ENCODE assay signal across 9 mouse cellular contexts in the genomic region with DNA sequence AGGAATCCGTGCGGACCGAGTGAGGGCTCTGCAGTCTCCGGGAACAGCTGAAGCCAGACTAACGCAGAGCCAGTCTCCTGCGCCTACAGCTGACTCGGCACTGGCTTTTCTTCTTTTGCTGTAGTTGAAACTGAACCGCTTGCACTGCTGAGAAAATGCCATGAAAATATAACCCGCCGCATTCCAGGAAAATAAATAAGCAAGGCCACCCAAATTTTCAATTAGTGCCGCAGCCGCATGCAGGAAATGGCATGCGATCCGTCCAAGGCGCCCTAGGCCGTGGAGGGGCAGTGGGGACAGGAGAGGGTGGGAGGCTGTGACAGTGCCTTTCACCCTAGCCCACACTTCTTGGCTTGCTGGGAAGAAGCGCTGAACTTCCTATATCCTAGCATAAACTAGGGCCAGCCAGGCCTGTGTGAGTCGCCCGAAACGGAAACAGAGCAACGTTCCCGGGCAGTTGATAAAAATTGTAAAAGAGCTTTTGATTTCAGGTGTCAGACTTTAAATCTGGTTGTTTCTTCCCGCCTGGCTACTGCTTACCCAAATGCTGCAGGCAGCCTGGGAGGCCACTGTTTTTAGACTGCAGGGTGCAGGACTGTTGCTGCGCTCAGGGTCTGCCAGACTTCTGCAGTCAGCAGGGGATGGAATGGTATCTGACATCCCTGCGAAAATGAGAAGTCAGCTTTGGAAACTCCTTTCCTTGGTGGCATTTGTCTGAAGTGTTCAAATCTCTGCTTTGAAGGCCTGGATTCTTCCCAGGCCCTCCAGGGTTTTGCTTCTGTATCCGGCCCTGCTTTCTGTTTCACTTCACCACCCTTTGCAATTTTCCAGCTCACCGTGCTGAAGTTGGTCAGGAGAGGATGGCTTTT. TPM values are rescaled to one million over a fixed set of nuclear protein-coding genes. Genes with fewer than 3 reads are reported as not detected.
A peak's percentile ranks its signal among the peaks of the same experiment; 100 is the strongest.
DNase-seq lines count a peak whose midpoint lies in the region; ATAC-seq and TF ChIP-seq lines count a peak whose summit lies in the region.
"Had no signal": no experiment of that assay in that cellular context is flagged by ENCODE, and none has a peak within 500 bp of the region (broad histone marks: within the 10 kb centered on the region; RNA-seq: fewer than 3 reads in every experiment).

No protein-coding gene starts in this region.

- no peaks in the 10 kb centered on the region for H3K9me3 ChIP-seq in embryonic facial prominence, embryonic 12.5 days
- no peaks in the 10 kb centered on the region for H3K9me3 ChIP-seq in heart, embryonic 13.5 days
- H3K9me3 ChIP-seq in liver, embryonic 14.5 days (ENCODE audit: control insufficient read depth, low read length), result no peaks in the 10 kb centered on the region

- no peak for TF ChIP-seq POLR2A in myocyte (IDR thresholded peaks at IDR 0.05; ENCODE audit: insufficient read length, low read depth)

- no peaks in the 10 kb centered on the region for H3K36me3 ChIP-seq in embryonic facial prominence, embryonic 12.5 days
- H3K36me3 ChIP-seq in heart, embryonic 13.5 days, result no peaks in the 10 kb centered on the region
- H3K36me3 ChIP-seq in liver, embryonic 14.5 days (replicated peaks; ENCODE audit: control insufficient read depth, insufficient read depth, low read depth), result no peaks in the 10 kb centered on the region
- no peaks in the 10 kb centered on the region for H3K36me3 ChIP-seq in myocyte (ENCODE audit: control insufficient read depth, insufficient read depth)

- H3K27ac ChIP-seq in embryonic facial prominence, embryonic 12.5 days, result peak overlapping the region; percentile 59
- H3K27ac ChIP-seq in heart, embryonic 13.5 days (replicated peaks), result peak overlapping the region; percentile 30; the same call in 1 of the 2 replicates
- no peak overlapping the region for H3K27ac ChIP-seq in liver, embryonic 14.5 days

- 0 out of 2 replicates have a peak, but pooled peaks cover 2% of the 10 kb centered on the region for H3K27me3 ChIP-seq in embryonic facial prominence, embryonic 12.5 days
- H3K27me3 ChIP-seq in heart, embryonic 13.5 days (replicated peaks), result peaks cover 16% of the 10 kb centered on the region
- peaks cover 28% of the 10 kb centered on the region for H3K27me3 ChIP-seq in liver, embryonic 14.5 days (ENCODE audit: control insufficient read depth, insufficient read depth, low read length)
- peaks cover 35% of the 10 kb centered on the region for H3K27me3 ChIP-seq in myocyte (ENCODE audit: control insufficient read depth, insufficient read depth, insufficient read length)
- H3K27me3 ChIP-seq: Patski had no signal

- H3K9ac ChIP-seq in embryonic facial prominence, embryonic 12.5 days, result peak overlapping the region; percentile 42
- peak overlapping the region; percentile 76 for H3K9ac ChIP-seq in heart, embryonic 13.5 days
- H3K9ac ChIP-seq in liver, embryonic 14.5 days (replicated peaks), result no peak overlapping the region

- peak overlapping the region; percentile 27 for H3K4me3 ChIP-seq in embryonic facial prominence, embryonic 12.5 days
- peak overlapping the region; percentile 54 for H3K4me3 ChIP-seq in heart, embryonic 13.5 days
- H3K4me3 ChIP-seq in liver, embryonic 14.5 days (ENCODE audit: insufficient read depth in 1 of 2, low read depth in 2 of 2, low read length in 2 of 2), result peak overlapping the region; percentile 8 to 27
- no peak overlapping the region for H3K4me3 ChIP-seq in myocyte

- no peak for TF ChIP-seq CTCF in liver, embryonic 14.5 days (IDR thresholded peaks at IDR 0.05; ENCODE audit: low read depth)

- no peak for ATAC-seq in embryonic facial prominence, embryonic 12.5 days (ENCODE audit: insufficient number of reproducible peaks, insufficient read depth, low FRiP score, low TSS enrichment)
- no peak; the same call in 1 of the 2 replicates for ATAC-seq in heart, embryonic 13.5 days (ENCODE audit: extremely low read depth, insufficient number of reproducible peaks, low FRiP score, low TSS enrichment)
- ATAC-seq in liver, embryonic 14.5 days (ENCODE audit: insufficient read depth), result no peak
- ATAC-seq: Patski had no signal

- no peak for TF ChIP-seq EP300 in liver, embryonic 14.5 days (IDR thresholded peaks at IDR 0.05; ENCODE audit: low read depth)

- H3K4me2 ChIP-seq in embryonic facial prominence, embryonic 12.5 days (replicated peaks), result peak overlapping the region; percentile 49
- H3K4me2 ChIP-seq in heart, embryonic 13.5 days, result peak overlapping the region; percentile 83
- H3K4me2 ChIP-seq in liver, embryonic 14.5 days (ENCODE audit: low read depth), result peak overlapping the region; percentile 54
- peak overlapping the region; percentile 66 for H3K4me2 ChIP-seq in myocyte (ENCODE audit: low read depth)

- WGBS in embryonic facial prominence, embryonic 12.5 days, result 9% methylated on average over 27 of the region's 27 CpGs
- WGBS in heart, embryonic 13.5 days, result 7% methylated on average over 27 of the region's 27 CpGs
- 13% methylated on average over 27 of the region's 27 CpGs for WGBS in liver, embryonic 14.5 days (ENCODE audit: insufficient replicate concordance)

- peak; percentile 26 for DNase-seq in CD4-positive, CD25-positive, alpha-beta regulatory T cell, adult 2 months (ENCODE audit: low read depth, low spot score)
- peak; percentile 71 for DNase-seq in adrenal gland, postnatal 14 days
- peak; percentile 31 for DNase-seq in kidney, adult 9 months
- DNase-seq in liver, embryonic 14.5 days (ENCODE audit: low read depth in 3 of 3, low spot score in 3 of 3), result no peak
- DNase-seq in urinary bladder, postnatal 14 days (ENCODE audit: low spot score), result no peak

- H3K4me1 ChIP-seq in embryonic facial prominence, embryonic 12.5 days, result peaks cover 7% of the 10 kb centered on the region
- H3K4me1 ChIP-seq in heart, embryonic 13.5 days, result peaks cover 11% of the 10 kb centered on the region
- H3K4me1 ChIP-seq in liver, embryonic 14.5 days (replicated peaks; ENCODE audit: control insufficient read depth in 2 of 2, insufficient read depth in 2 of 2, low read length in 1 of 2), result peaks cover 0 to 2% of the 10 kb centered on the region in 2 experiments; a peak in 2 of 4 replicates

- no peaks in the 10 kb centered on the region for H3K79me2 ChIP-seq in myocyte (ENCODE audit: control insufficient read depth, insufficient read depth)

- no peak overlapping the region for H3ac ChIP-seq in myocyte (ENCODE audit: control insufficient read depth, insufficient read length)

TF ChIP-seq in myocyte, 11 proteins besides CTCF, POLR2A, EP300 and RAD21:
- TF ChIP-seq E2F4 (IDR thresholded peaks at IDR 0.05; ENCODE audit: insufficient read depth), result no peak
- TF ChIP-seq MYOG (IDR thresholded peaks at IDR 0.05; ENCODE audit: control insufficient read depth in 1 of 3, insufficient read depth in 1 of 3, insufficient read length in 2 of 3, low read depth in 2 of 3), result peak in 1 of 3 experiments; percentile 6

RNA-seq across cellular contexts. Expression of gene Gm5447, which starts 11.8 kb away (rescaled TPM):
- total RNA-seq in adrenal gland, postnatal 14 days (2021), result not detected in 2 replicates
- polyA plus RNA-seq in embryonic facial prominence, embryonic 12.5 days (2016; fragmentation: Nextera tagmentation; extraction: Ambion mirVana), result 0.17 and 0.27 TPM in 2 replicates
- not detected in 2 replicates for polyA plus RNA-seq in heart, embryonic 13.5 days (2015; fragmentation: Nextera tagmentation; extraction: Ambion mirVana)
- polyA plus RNA-seq in liver, embryonic 14.5 days (2012; rRNA removed), result not detected in 2 replicates
- not detected in 2 replicates for polyA plus RNA-seq in liver, embryonic 14.5 days (2014; fragmentation: Nextera tagmentation; extraction: Ambion mirVana)
- polyA plus RNA-seq in myocyte (2012; fragmentation: generic; extraction: Trizol), result not detected

RNA-seq across cellular contexts. Expression of gene Exoc2, which starts 11.9 kb away (rescaled TPM):
- total RNA-seq in adrenal gland, postnatal 14 days (2021), result 25.3 and 29.3 TPM in 2 replicates
- 40.8 and 41.5 TPM in 2 replicates for polyA plus RNA-seq in embryonic facial prominence, embryonic 12.5 days (2016; fragmentation: Nextera tagmentation; extraction: Ambion mirVana)
- 20.1 and 20.9 TPM in 2 replicates for polyA plus RNA-seq in heart, embryonic 13.5 days (2015; fragmentation: Nextera tagmentation; extraction: Ambion mirVana)
- 4.4 and 7.0 TPM in 2 replicates for polyA plus RNA-seq in liver, embryonic 14.5 days (2012; rRNA removed)
- polyA plus RNA-seq in liver, embryonic 14.5 days (2014; fragmentation: Nextera tagmentation; extraction: Ambion mirVana), result 13.8 and 14.8 TPM in 2 replicates
- polyA plus RNA-seq in myocyte (2012; fragmentation: generic; extraction: Trizol), result 12.6 TPM

RNA-seq across cellular contexts. Expression of gene Hus1b, which starts 38.3 kb away (rescaled TPM):
- total RNA-seq in adrenal gland, postnatal 14 days (2021), result 0.30 TPM in 2 replicates
- polyA plus RNA-seq in embryonic facial prominence, embryonic 12.5 days (2016; fragmentation: Nextera tagmentation; extraction: Ambion mirVana), result 0.14 TPM in 1 of 2 replicates, not detected in the other
- not detected in 2 replicates for polyA plus RNA-seq in heart, embryonic 13.5 days (2015; fragmentation: Nextera tagmentation; extraction: Ambion mirVana)
- 0.06 TPM in 2 replicates for polyA plus RNA-seq in liver, embryonic 14.5 days (2012; rRNA removed)
- polyA plus RNA-seq in liver, embryonic 14.5 days (2014; fragmentation: Nextera tagmentation; extraction: Ambion mirVana), result not detected in 2 replicates
- not detected for polyA plus RNA-seq in myocyte (2012; fragmentation: generic; extraction: Trizol)
- polyA plus RNA-seq: Patski had no signal

Comparison
In these comparisons a context has a peak if more than half of its experiments do, and no peak if none do; other contexts are left out.
1. DNase-seq: peak in CD4-positive, CD25-positive, alpha-beta regulatory T cell, adult 2 months (single experiment), adrenal gland, postnatal 14 days (single experiment) and kidney, adult 9 months (single experiment); none in liver, embryonic 14.5 days (0 of 3) and urinary bladder, postnatal 14 days (single experiment).
2. Peak in every context shown above with its lines, with median percentiles within 50 percentile points of each other: H3K4me2 ChIP-seq.